Mouse (Mus musculus) heart, postnatal 0 days (tissue): Measurements from ENCODE around the gene Ccdc170.

Experiments
- CTCF ChIP-seq: IDR thresholded peaks from 2 replicates; pipeline ENCODE4 v1.5.1; 2016; ENCODE audit warnings: antibody characterized with exemption, control low read depth, low read depth
- EP300 ChIP-seq: IDR thresholded peaks from 2 replicates; pipeline ENCODE4 v1.6.1; 2016; ENCODE audit warnings: antibody characterized with exemption, low read depth

DNA sequence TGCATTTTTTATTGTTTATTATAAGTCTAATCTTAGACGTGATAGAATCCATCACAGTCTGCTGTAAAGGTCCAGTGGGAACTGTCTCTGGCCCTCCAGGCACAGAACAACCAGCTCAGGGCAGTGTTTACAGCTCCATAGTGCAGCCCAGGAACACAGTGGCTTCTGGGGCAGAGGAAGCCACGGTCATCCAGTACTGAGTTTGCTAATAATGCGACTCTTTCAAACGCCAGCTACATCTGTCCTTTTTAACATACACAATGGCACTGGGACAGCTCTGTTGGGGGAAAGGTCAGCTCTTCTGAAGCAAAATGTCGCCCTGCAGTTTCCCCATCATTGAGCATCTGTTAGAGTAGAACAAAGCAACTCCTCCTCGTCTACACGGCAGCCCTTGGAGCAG is 45.7 kb downstream of the Ccdc170 start:
- TF ChIP-seq CTCF: no peak
- TF ChIP-seq EP300: no peak
